Mouse (Mus musculus): ENCODE measurements around the gene Cd86. TPM values are rescaled to one million over a fixed set of nuclear protein-coding genes. Genes with fewer than 3 reads are reported as not detected.

Gene Cd86
- total RNA-seq, 2 experiments from 2014 or later = 0.51 to 0.91 TPM

GRCm38 (mm10) chr16:36596671-36597410 is 69.0 kb downstream of the Cd86 start:
- DNase-seq = no peak

GRCm38 (mm10) chr16:36589898-36590297 is 76.0 kb downstream of the Cd86 start:
- no peak for DNase-seq

GRCm38 (mm10) chr16:36587971-36588370 is 77.9 kb downstream of the Cd86 start:
- no peak for DNase-seq

GRCm38 (mm10) chr16:36582073-36582472 is 83.8 kb downstream of the Cd86 start:
- no peak for DNase-seq

- DNase-seq = no peak
Measured at GRCm38 (mm10) chr16:36571942-36572341, 93.9 kb downstream of the Cd86 start.

GRCm38 (mm10) chr16:36561386-36562338 is 104.2 kb downstream of the Cd86 start, which contains the start of gene Casr:
TSS of gene Casr (minus strand) at chr16:36562141.
- DNase-seq = no peak

- no peak for DNase-seq
Measured at GRCm38 (mm10) chr16:36559573-36559972, 106.3 kb downstream of the Cd86 start.

- no peak for DNase-seq
Measured at GRCm38 (mm10) chr16:36555672-36556165, 110.2 kb downstream of the Cd86 start.

Other genes with a start within 250 kb of the Cd86 start
- gene Stfa3, start 210.7 kb downstream of the Cd86 start, total RNA-seq (2021) = not detected
- gene Casr, start 103.9 kb downstream of the Cd86 start, total RNA-seq (2021) = under 1 TPM; 0.43 to 0.94 TPM
- gene Ildr1, start 27.9 kb upstream of the Cd86 start, total RNA-seq (2021) = under 1 TPM in 1 of 2 experiments, not detected in 1; 0.08 TPM
- gene Slc15a2, start 118.9 kb upstream of the Cd86 start, total RNA-seq (2021) = under 1 TPM; 0.51 to 0.83 TPM
- 1 to 10 TPM; 4.7 TPM for gene Iqcb1, start 162.3 kb upstream of the Cd86 start, total RNA-seq (2021)
- gene Eaf2, start 208.9 kb upstream of the Cd86 start, total RNA-seq (2021) = under 1 TPM in 1 of 2 experiments, not detected in 1; 0.19 TPM
- gene Golgb1, start 209.1 kb upstream of the Cd86 start, total RNA-seq (2021) = 10 to 100 TPM; 18.1 to 23.0 TPM